ENCODE assay signal across 11 mouse cellular contexts in the genomic region with DNA sequence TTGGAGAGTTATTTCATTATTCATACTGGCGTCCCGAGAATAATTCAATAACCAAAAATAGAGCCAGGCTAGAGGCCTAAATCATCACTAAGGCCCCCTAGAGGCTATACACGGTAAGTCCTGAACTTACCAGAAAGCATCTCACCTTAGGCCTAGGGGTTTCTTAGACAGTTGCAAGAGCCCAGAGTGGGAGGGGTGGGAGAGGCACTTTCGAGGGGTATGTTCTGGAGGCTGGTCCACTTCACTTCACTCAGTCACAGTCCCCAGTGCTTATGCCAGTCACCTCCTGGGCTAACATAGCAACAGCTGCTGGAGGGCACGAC.
DNase-seq lines count a peak whose midpoint lies in the region; ATAC-seq and TF ChIP-seq lines count a peak whose summit lies in the region.
"Had no signal": no experiment of that assay in that cellular context is flagged by ENCODE, and none has a peak within 500 bp of the region (broad histone marks: within the 10 kb centered on the region; RNA-seq: fewer than 3 reads in every experiment).

No protein-coding gene starts in this region.

- H3K9ac ChIP-seq in hindbrain, embryonic 12.5 days = no peak overlapping the region
- H3K9ac ChIP-seq in hindbrain, postnatal 0 days (replicated peaks; ENCODE audit: low read length) = no peak overlapping the region
- H3K9ac ChIP-seq: kidney, embryonic 15.5 days had no signal

- 78% methylated on average over 5 of the region's 5 CpGs for whole genome bisulfite sequencing in hindbrain, embryonic 12.5 days
- WGBS in hindbrain, postnatal 0 days = 70% methylated on average over 5 of the region's 5 CpGs

- H3K36me3 ChIP-seq in hindbrain, embryonic 12.5 days = no peaks in the 10 kb centered on the region
- no peaks in the 10 kb centered on the region for H3K36me3 ChIP-seq in hindbrain, postnatal 0 days (ENCODE audit: insufficient read depth, low read length)
- no peaks in the 10 kb centered on the region for H3K36me3 ChIP-seq in splenic B cell, adult 2 months (ENCODE audit: control insufficient read depth, insufficient read depth, low read length, poor library complexity, severe bottlenecking)
- H3K36me3 ChIP-seq: kidney, embryonic 15.5 days had no signal

- H3K4me3 ChIP-seq in hindbrain, embryonic 12.5 days = no peak overlapping the region
- H3K4me3 ChIP-seq in hindbrain, postnatal 0 days (ENCODE audit: low read length) = no peak overlapping the region
- H3K4me3 ChIP-seq: heart, adult 2 months had no signal

- ATAC-seq in hindbrain, embryonic 12.5 days (ENCODE audit: low FRiP score) = peak; percentile 19; the same call in 1 of the 2 replicates
- ATAC-seq in hindbrain, postnatal 0 days = no peak

- H3K27me3 ChIP-seq in hindbrain, embryonic 12.5 days = no peaks in the 10 kb centered on the region
- no peaks in the 10 kb centered on the region for H3K27me3 ChIP-seq in hindbrain, postnatal 0 days (ENCODE audit: insufficient read depth, low read length)
- H3K27me3 ChIP-seq in splenic B cell, adult 2 months (ENCODE audit: control insufficient read depth, insufficient read depth, low read length, poor library complexity, severe bottlenecking) = no peaks in the 10 kb centered on the region
- H3K27me3 ChIP-seq: kidney, embryonic 15.5 days; Patski had no signal

- no peaks in the 10 kb centered on the region for H3K4me1 ChIP-seq in hindbrain, embryonic 12.5 days
- H3K4me1 ChIP-seq in hindbrain, postnatal 0 days (ENCODE audit: insufficient read depth, low read length) = no peaks in the 10 kb centered on the region
- H3K4me1 ChIP-seq: kidney, embryonic 15.5 days had no signal

- no peaks in the 10 kb centered on the region for H3K9me3 ChIP-seq in hindbrain, embryonic 12.5 days (replicated peaks)
- H3K9me3 ChIP-seq in hindbrain, postnatal 0 days (ENCODE audit: low read length) = no peaks in the 10 kb centered on the region
- H3K9me3 ChIP-seq: kidney, embryonic 15.5 days had no signal

- H3K27ac ChIP-seq in hindbrain, embryonic 12.5 days = no peak overlapping the region
- H3K27ac ChIP-seq in hindbrain, postnatal 0 days = no peak overlapping the region
- H3K27ac ChIP-seq: heart, adult 2 months; kidney, embryonic 15.5 days had no signal

- no peak for TF ChIP-seq CTCF in hindbrain, postnatal 0 days (IDR thresholded peaks at IDR 0.05; ENCODE audit: low read depth)

- H3K4me2 ChIP-seq in hindbrain, embryonic 12.5 days (replicated peaks) = no peak overlapping the region
- no peak overlapping the region for H3K4me2 ChIP-seq in hindbrain, postnatal 0 days (ENCODE audit: low read depth, low read length)

- no peak for DNase-seq in hindbrain, postnatal 0 days (ENCODE audit: low spot score)
- peak; percentile 5 for DNase-seq in retina, postnatal 1 day
- DNase-seq in retina, embryonic 14.5 days (ENCODE audit: low spot score) = no peak
- DNase-seq in R1 (ENCODE audit: low read depth, low spot score) = peak; percentile 58
- DNase-seq in splenic B cell, adult 2 months (ENCODE audit: low read depth, low spot score) = peak; percentile 7
- no peak for DNase-seq in urinary bladder, postnatal 25 days (ENCODE audit: low spot score)
- DNase-seq in frontal cortex, adult 2 months (ENCODE audit: extremely low spot score in 1 of 2, low spot score in 1 of 2) = no peak

Comparison
In these comparisons a context has a peak if more than half of its experiments do, and no peak if none do; other contexts are left out.
1. DNase-seq: peak in retina, postnatal 1 day (single experiment), R1 (single experiment) and splenic B cell, adult 2 months (single experiment); none in hindbrain, postnatal 0 days (single experiment), retina, embryonic 14.5 days (single experiment), urinary bladder, postnatal 25 days (single experiment) and frontal cortex, adult 2 months (0 of 2).